Mouse (Mus musculus) neural tube, embryonic 11.5 days (tissue): Measurements from ENCODE around the gene Ppp1cc. TPM values are rescaled to one million over a fixed set of nuclear protein-coding genes. Genes with fewer than 3 reads are reported as not detected.

ENCODE experiments used
- ATAC-seq: fragments of 200-750 bp; cut with Nextera tagmentation; 2 replicates; pipeline ENCODE4 v1.8.0; 2017; ENCODE audit warnings: moderate number of reproducible peaks, mild to moderate bottlenecking, moderate TSS enrichment, moderate library complexity; ENCODE audit not compliant: insufficient read depth, low FRiP score, low TSS enrichment
- DNase-seq: peaks from one replicate; pipeline ENCODE4 v3.0.0-alpha.2; 2015; ENCODE audit warnings: low spot score
- H3K27ac ChIP-seq: fragments of 300-500 bp; sonication (generic); 2 replicates; pipeline ENCODE4 v1.5.1; 2014; ENCODE audit warnings: low read depth, mild to moderate bottlenecking, low read length
- H3K27me3 ChIP-seq: fragments of 300-500 bp; sonication (generic); 2 replicates; pipeline ENCODE4 v1.6.1; 2014; ENCODE audit warnings: mild to moderate bottlenecking, low read length, mixed read lengths; ENCODE audit not compliant: control insufficient read depth, insufficient read depth
- H3K36me3 ChIP-seq: fragments of 300-500 bp; sonication (generic); 2 replicates; pipeline ENCODE4 v1.6.1; 2014; ENCODE audit warnings: mild to moderate bottlenecking, low read length, moderate library complexity, mixed read lengths; ENCODE audit not compliant: control insufficient read depth, insufficient read depth
- H3K4me1 ChIP-seq: fragments of 300-500 bp; sonication (generic); 2 replicates; pipeline ENCODE4 v1.6.1; 2014; ENCODE audit warnings: low read length, mixed read lengths; ENCODE audit not compliant: control insufficient read depth, insufficient read depth
- H3K4me2 ChIP-seq: fragments of 300-500 bp; sonication (generic); 2 replicates; pipeline ENCODE4 v1.6.1; 2014; ENCODE audit warnings: low read depth, mild to moderate bottlenecking, moderate library complexity
- H3K4me3 ChIP-seq: fragments of 300-500 bp; sonication (generic); 2 replicates; pipeline ENCODE4 v1.5.1; 2014; ENCODE audit warnings: low read depth, low read length
- H3K9ac ChIP-seq: fragments of 300-500 bp; sonication (generic); 2 replicates; pipeline ENCODE4 v1.6.1; 2014; ENCODE audit warnings: mild to moderate bottlenecking, low read length
- H3K9me3 ChIP-seq: fragments of 300-500 bp; sonication (generic); 2 replicates; pipeline ENCODE4 v1.6.1; 2016; ENCODE audit warnings: low read length; ENCODE audit not compliant: control insufficient read depth
- WGBS: fragments of 180-500 bp; shearing (Covaris S2); extraction: QIAGEN DNeasy Blood & Tissue Kit; methylation state at CpG from one replicate; pipeline ENCODE4 v1.1.7; 2014; 5-methylcytosine and 5-hydroxymethylcytosine counted together
- polyA plus RNA-seq: library from polyadenylated mRNA; unstranded; fragments of >200 nt; fragmentation: Nextera tagmentation; extraction: Ambion mirVana; gene quantifications from 2 replicates; pipeline ENCODE4 v1.2.1, GENCODE M21; 2014

Gene Ppp1cc
- polyA plus RNA-seq, 1 experiment from 2014 or later: 325 TPM

GRCm38 (mm10) chr5:122155613-122156012 is 2.5 kb upstream of the Ppp1cc start:
- Histone ChIP-seq H3K4me1 (peaks cover 16% of the 10 kb centered on the region), H3K27me3 (no peaks in the 10 kb centered on the region), H3K36me3 (no peaks in the 10 kb centered on the region), H3K4me2 (no peak overlapping the region), H3K27ac (no peak overlapping the region), H3K4me3 (no peak overlapping the region), H3K9me3 (no peaks in the 10 kb centered on the region), H3K9ac (no peak overlapping the region)
- DNase-seq (no peak), ATAC-seq (no peak)

- WGBS: 60% methylated on average over 2 of the region's 2 CpGs
- no peak for DNase-seq
- H3K27ac ChIP-seq: no peak overlapping the region
- ATAC-seq: no peak
- H3K4me2 ChIP-seq: no peak overlapping the region
- H3K36me3 ChIP-seq: no peaks in the 10 kb centered on the region
- H3K9me3 ChIP-seq: no peaks in the 10 kb centered on the region
- H3K4me3 ChIP-seq: no peak overlapping the region
- H3K4me1 ChIP-seq: peaks cover 23% of the 10 kb centered on the region
- H3K9ac ChIP-seq: no peak overlapping the region
- H3K27me3 ChIP-seq: no peaks in the 10 kb centered on the region
Observed at GRCm38 (mm10) chr5:122156486-122156885, 1.6 kb upstream of the Ppp1cc start.

- Histone ChIP-seq H3K4me2 (peak overlapping the region; percentile 55), H3K27ac (peak overlapping the region; percentile 57; the same call in 1 of the 2 replicates), H3K9ac (peak overlapping the region; percentile 94), H3K9me3 (no peaks in the 10 kb centered on the region), H3K4me1 (peaks cover 30% of the 10 kb centered on the region), H3K36me3 (peaks cover 3% of the 10 kb centered on the region), H3K4me3 (peak overlapping the region; percentile 99), H3K27me3 (no peaks in the 10 kb centered on the region)
- peak; percentile 33 for DNase-seq
- WGBS: 3% methylated on average over 40 of the region's 42 CpGs
- 0 out of 2 replicates have a peak, but pooled peaks have one; percentile 28 for ATAC-seq
Observed at GRCm38 (mm10) chr5:122158557-122159515, 758 bp downstream of the Ppp1cc start.

GRCm38 (mm10) chr5:122163194-122163593 is 5.1 kb downstream of the Ppp1cc start:
- H3K4me3 ChIP-seq: no peak overlapping the region
- H3K9ac ChIP-seq: no peak overlapping the region
- ATAC-seq (no peak), DNase-seq (no peak)
- H3K27me3 ChIP-seq: no peaks in the 10 kb centered on the region
- WGBS: 68% methylated on average over 6 of the region's 6 CpGs
- peaks cover 32% of the 10 kb centered on the region for H3K4me1 ChIP-seq
- H3K9me3 ChIP-seq: no peaks in the 10 kb centered on the region
- H3K36me3 ChIP-seq: peaks cover 8% of the 10 kb centered on the region
- no peak overlapping the region for H3K27ac ChIP-seq
- no peak overlapping the region for H3K4me2 ChIP-seq

GRCm38 (mm10) chr5:122164011-122164410 is 5.9 kb downstream of the Ppp1cc start:
- no peak overlapping the region for H3K4me2 ChIP-seq
- H3K9me3 ChIP-seq: no peaks in the 10 kb centered on the region
- DNase-seq (no peak), ATAC-seq (no peak)
- H3K27ac ChIP-seq: no peak overlapping the region
- H3K4me3 ChIP-seq: no peak overlapping the region
- H3K9ac ChIP-seq: no peak overlapping the region
- H3K4me1 ChIP-seq: peaks cover 32% of the 10 kb centered on the region
- peaks cover 13% of the 10 kb centered on the region for H3K36me3 ChIP-seq
- WGBS: 89% methylated on average over 3 of the region's 3 CpGs
- H3K27me3 ChIP-seq: no peaks in the 10 kb centered on the region

- no peak for DNase-seq
- peaks cover 25% of the 10 kb centered on the region for H3K4me1 ChIP-seq
- H3K9ac ChIP-seq: no peak overlapping the region
- no peaks in the 10 kb centered on the region for H3K27me3 ChIP-seq
- H3K27ac ChIP-seq: no peak overlapping the region
- WGBS: 78% methylated on average over 6 of the region's 6 CpGs
- no peaks in the 10 kb centered on the region for H3K9me3 ChIP-seq
- H3K4me2 ChIP-seq: no peak overlapping the region
- no peak overlapping the region for H3K4me3 ChIP-seq
- no peak for ATAC-seq
- H3K36me3 ChIP-seq: peaks cover 21% of the 10 kb centered on the region
Observed at GRCm38 (mm10) chr5:122165233-122165915, 7.3 kb downstream of the Ppp1cc start.

GRCm38 (mm10) chr5:122166636-122167161 is 8.6 kb downstream of the Ppp1cc start:
- Histone ChIP-seq H3K4me2 (no peak overlapping the region), H3K9me3 (no peaks in the 10 kb centered on the region), H3K4me1 (peaks cover 13% of the 10 kb centered on the region), H3K27me3 (no peaks in the 10 kb centered on the region), H3K27ac (0 out of 2 replicates have a peak overlapping the region, but pooled peaks have one; percentile 34), H3K36me3 (peaks cover 33% of the 10 kb centered on the region), H3K9ac (no peak overlapping the region), H3K4me3 (no peak overlapping the region)
- 61% methylated on average over 8 of the region's 8 CpGs for WGBS
- DNase-seq (no peak), ATAC-seq (no peak)

GRCm38 (mm10) chr5:122168344-122169069 is 10.4 kb downstream of the Ppp1cc start:
- 89% methylated on average over 13 of the region's 14 CpGs for WGBS
- peaks cover 37% of the 10 kb centered on the region for H3K36me3 ChIP-seq

More at GRCm38 (mm10) chr5:122168344-122169069, 10.4 kb downstream of the Ppp1cc start:
- Histone ChIP-seq H3K9me3 (no peaks in the 10 kb centered on the region), H3K4me3 (no peak overlapping the region), H3K27ac (no peak overlapping the region), H3K4me1 (peaks cover 8% of the 10 kb centered on the region), H3K9ac (no peak overlapping the region), H3K27me3 (no peaks in the 10 kb centered on the region), H3K4me2 (no peak overlapping the region)
- no peak for DNase-seq
- ATAC-seq: no peak
